Mouse (Mus musculus) adrenal gland, adult 8-10 months (tissue): ENCODE results near the gene Mylpf. TPM values are rescaled to one million over a fixed set of nuclear protein-coding genes. Genes with fewer than 3 reads are reported as not detected.

Experiments used
- DNase-seq: peaks from one replicate; pipeline ENCODE4 v3.0.0; 2022
- total RNA-seq, 4 experiments: library from RNA; stranded (reverse); gene quantifications; 2 replicates each; pipeline ENCODE4 v1.2.4; 2022

Mylpf gene
- total RNA-seq, 4 experiments from 2014 or later = 2.8 to 6.2 (median 3.7) TPM

- DNase-seq = peak; percentile 98
These were observed 51.8 kb downstream of the Mylpf start, which contains the start of gene Dctpp1 for GRCm38 (mm10) chr7:127260309-127261111. Gene Dctpp1, minus strand, starts transcription at chr7:127260709.

GRCm38 (mm10) chr7:127262218-127262961 lies 53.7 kb downstream of the Mylpf start:
- DNase-seq = no peak

DNA sequence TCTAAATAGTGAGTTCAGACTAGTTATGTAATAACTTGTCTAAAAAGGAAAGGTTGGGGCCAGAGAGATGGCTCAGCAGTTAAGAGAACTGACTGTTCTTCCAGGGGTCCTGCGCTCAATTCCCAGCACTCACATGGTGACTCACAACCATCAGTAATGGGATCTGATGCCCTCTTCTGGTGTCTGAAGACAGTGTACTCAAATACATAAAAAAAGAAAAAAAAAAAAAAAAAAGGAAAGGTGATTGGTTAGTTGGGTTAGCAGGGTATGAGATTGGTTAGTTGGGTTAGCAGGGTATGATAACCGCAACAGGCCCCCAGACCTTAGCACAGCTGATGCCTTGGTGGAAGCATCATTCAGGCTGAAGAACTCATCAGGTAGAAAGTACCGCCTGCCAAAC lies 54.8 kb downstream of the Mylpf start:
- DNase-seq = no peak

Other genes with a start within 250 kb of the Mylpf start
- 100 to 1,000 TPM in 3 of 4 experiments, 10 to 100 TPM in 1; 99.2 to 107 (median 103) TPM for gene Cdipt, start 233.0 kb upstream of the Mylpf start, total RNA-seq
- gene Cdiptos, start 232.8 kb upstream of the Mylpf start, total RNA-seq = 1 to 10 TPM in 1 of 4 experiments, under 1 TPM in 3; 0.46 to 1.8 (median 0.71) TPM
- 100 to 1,000 TPM; 117 to 186 (median 125) TPM for gene Mvp, start 194.3 kb upstream of the Mylpf start, total RNA-seq
- gene Pagr1b, start 192.4 kb upstream of the Mylpf start, total RNA-seq = 1 to 10 TPM in 1 of 4 experiments, not detected in 3; 1.5 TPM
- gene Pagr1a, start 191.5 kb upstream of the Mylpf start, total RNA-seq = 10 to 100 TPM in 3 of 4 experiments, 1 to 10 TPM in 1; 7.5 to 36.1 (median 14.3) TPM
- gene Gm42742, start 187.8 kb upstream of the Mylpf start, total RNA-seq = 10 to 100 TPM in 3 of 4 experiments, 1 to 10 TPM in 1; 5.5 to 40.3 (median 28.9) TPM
- 1 to 10 TPM; 2.4 to 8.7 (median 6.4) TPM for gene Prrt2, start 187.7 kb upstream of the Mylpf start, total RNA-seq
- 100 to 1,000 TPM in 3 of 4 experiments, 10 to 100 TPM in 1; 99.9 to 123 (median 111) TPM for gene Maz, start 181.9 kb upstream of the Mylpf start, total RNA-seq
- 1 to 10 TPM; 1.5 to 3.6 (median 1.8) TPM for gene Kif22, start 166.4 kb upstream of the Mylpf start, total RNA-seq
- not detected for gene Zg16, start 121.6 kb upstream of the Mylpf start, total RNA-seq
- gene AI467606, start 117.5 kb upstream of the Mylpf start, total RNA-seq = 1 to 10 TPM; 1.4 to 1.8 (median 1.5) TPM
- under 1 TPM; 0.12 to 0.83 (median 0.31) TPM for gene Qprt, start 86.7 kb upstream of the Mylpf start, total RNA-seq
- gene Spn, start 71.1 kb upstream of the Mylpf start, total RNA-seq = 1 to 10 TPM; 1.2 to 2.0 (median 1.7) TPM
- 10 to 100 TPM; 61.9 to 89.2 (median 70.0) TPM for gene Cd2bp2, start 12.8 kb upstream of the Mylpf start, total RNA-seq
- gene Tbc1d10b, start 422 bp upstream of the Mylpf start, total RNA-seq = 10 to 100 TPM; 47.9 to 63.7 (median 57.0) TPM
- gene Zfp553, start 24.2 kb downstream of the Mylpf start, total RNA-seq = 10 to 100 TPM; 11.6 to 19.5 (median 15.0) TPM
- 10 to 100 TPM in 2 of 4 experiments, 1 to 10 TPM in 2; 9.1 to 11.2 (median 10.3) TPM for gene Sept1, start 24.2 kb downstream of the Mylpf start, total RNA-seq
- gene Zfp771, start 35.4 kb downstream of the Mylpf start, total RNA-seq = 10 to 100 TPM; 32.9 to 46.1 (median 39.7) TPM
- 10 to 100 TPM; 28.2 to 36.5 (median 31.6) TPM for gene Dctpp1, start 51.8 kb downstream of the Mylpf start, total RNA-seq
- 100 to 1,000 TPM in 1 of 4 experiments, 10 to 100 TPM in 3; 44.5 to 105 (median 76.5) TPM for gene Sephs2, start 65.2 kb downstream of the Mylpf start, total RNA-seq
- gene Itgal, start 87.4 kb downstream of the Mylpf start, total RNA-seq = 1 to 10 TPM; 1.9 to 3.1 (median 2.7) TPM
- gene Zfp768, start 136.7 kb downstream of the Mylpf start, total RNA-seq = 10 to 100 TPM; 25.9 to 29.4 (median 28.0) TPM
- gene Zfp747, start 167.2 kb downstream of the Mylpf start, total RNA-seq = 10 to 100 TPM; 11.1 to 14.4 (median 12.5) TPM
- 1 to 10 TPM; 4.5 to 6.6 (median 5.9) TPM for gene 9130019O22Rik, start 178.3 kb downstream of the Mylpf start, total RNA-seq
- gene E430018J23Rik, start 184.7 kb downstream of the Mylpf start, total RNA-seq = 10 to 100 TPM; 10.3 to 12.7 (median 11.4) TPM
- gene Zfp764, start 197.9 kb downstream of the Mylpf start, total RNA-seq = 10 to 100 TPM in 1 of 4 experiments, 1 to 10 TPM in 3; 6.8 to 10.0 (median 8.3) TPM
- 10 to 100 TPM; 15.5 to 22.0 (median 19.5) TPM for gene Zfp688, start 213.2 kb downstream of the Mylpf start, total RNA-seq
- 1 to 10 TPM; 3.8 to 6.7 (median 4.5) TPM for gene Zfp689, start 240.3 kb downstream of the Mylpf start, total RNA-seq